Mouse (Mus musculus) neural tube, embryonic 12.5 days (tissue): ENCODE measurements around the gene 1700030K09Rik. TPM values are rescaled to one million over a fixed set of nuclear protein-coding genes. Genes with fewer than 3 reads are reported as not detected.

ENCODE experiments used
- ATAC-seq: fragments of 200-750 bp; cut with Nextera tagmentation; 2 replicates; pipeline ENCODE4 v1.8.0; 2017; ENCODE audit warnings: low read depth, mild to moderate bottlenecking, moderate TSS enrichment, moderate library complexity; ENCODE audit not compliant: low FRiP score
- H3K27ac ChIP-seq: fragments of 300-500 bp; sonication (generic); 2 replicates; pipeline ENCODE4 v1.5.1; 2016
- H3K27me3 ChIP-seq: fragments of 300-500 bp; sonication (generic); replicated peaks from 2 replicates; pipeline ENCODE4 v1.6.1; 2016; ENCODE audit warnings: mild to moderate bottlenecking
- H3K36me3 ChIP-seq: fragments of 300-500 bp; sonication (generic); 2 replicates; pipeline ENCODE4 v1.6.1; 2016; ENCODE audit warnings: mild to moderate bottlenecking
- H3K4me1 ChIP-seq: fragments of 300-500 bp; sonication (generic); 2 replicates; pipeline ENCODE4 v1.6.1; 2016
- H3K4me2 ChIP-seq: fragments of 300-500 bp; sonication (generic); replicated peaks from 2 replicates; pipeline ENCODE4 v1.6.1; 2016; ENCODE audit warnings: mild to moderate bottlenecking
- H3K4me3 ChIP-seq: fragments of 300-500 bp; sonication (generic); 2 replicates; pipeline ENCODE4 v1.5.1; 2016
- H3K9ac ChIP-seq: fragments of 300-500 bp; sonication (generic); 2 replicates; pipeline ENCODE4 v1.6.1; 2016; ENCODE audit warnings: mild to moderate bottlenecking
- H3K9me3 ChIP-seq: fragments of 300-500 bp; sonication (generic); 2 replicates; pipeline ENCODE4 v1.6.1; 2016; ENCODE audit warnings: mild to moderate bottlenecking
- WGBS: fragments of 180-500 bp; shearing (Covaris S2); methylation state at CpG from one replicate; pipeline ENCODE4 v1.1.7; 2016; 5-methylcytosine and 5-hydroxymethylcytosine counted together
- microRNA-seq: library from miRNA; unstranded; fragments of <30 nt; microRNA quantifications from one replicate; pipeline ENCODE4, GENCODE M21; 2017
- polyA plus RNA-seq: library from polyadenylated mRNA; unstranded; fragments of >200 nt; fragmentation: Nextera tagmentation; extraction: Ambion mirVana; gene quantifications from 2 replicates; pipeline ENCODE4 v1.2.1, GENCODE M21; 2016

The 1700030K09Rik gene
- polyA plus RNA-seq, 1 experiment from 2014 or later: 16.7 TPM

GRCm38 (mm10) chr8:72496217-72496616 lies 52.5 kb downstream of the 1700030K09Rik start:
- Histone ChIP-seq H3K9ac (peak overlapping the region; percentile 3; the same call in 1 of the 2 replicates), H3K27ac (no peak overlapping the region), H3K9me3 (no peaks in the 10 kb centered on the region), H3K27me3 (no peaks in the 10 kb centered on the region), H3K4me2 (no peak overlapping the region), H3K4me3 (no peak overlapping the region), H3K4me1 (peaks cover 14% of the 10 kb centered on the region), H3K36me3 (peaks cover 24% of the 10 kb centered on the region)
- ATAC-seq: no peak
- 93% methylated on average over 19 of the region's 19 CpGs for WGBS

DNA sequence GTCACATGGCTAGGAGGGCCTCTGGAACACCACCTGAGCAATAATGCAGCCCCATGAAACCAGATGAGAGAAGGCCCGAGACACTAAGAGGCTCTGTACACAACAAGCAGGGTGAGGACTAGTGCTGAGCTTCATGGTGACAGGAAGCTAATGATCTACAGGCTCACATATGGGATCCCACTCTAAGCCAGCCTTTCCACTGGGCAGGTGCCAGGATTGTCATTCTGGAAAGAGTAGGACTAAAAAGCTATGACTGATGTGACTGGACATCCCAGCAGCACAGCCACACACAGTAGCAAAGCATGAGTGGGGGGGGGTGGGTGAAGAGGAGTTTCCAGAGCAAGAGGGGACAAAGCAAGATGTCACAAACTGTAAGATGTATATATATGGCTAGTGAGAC lies 54.2 kb downstream of the 1700030K09Rik start:
- peaks cover 24% of the 10 kb centered on the region for H3K36me3 ChIP-seq
- H3K4me3 ChIP-seq: no peak overlapping the region
- no peak overlapping the region for H3K4me2 ChIP-seq
- no peaks in the 10 kb centered on the region for H3K27me3 ChIP-seq
- H3K27ac ChIP-seq: no peak overlapping the region
- no peak for ATAC-seq
- WGBS: 83% methylated on average over 1 of the region's 1 CpGs
- H3K4me1 ChIP-seq: peaks cover 6% of the 10 kb centered on the region
- H3K9me3 ChIP-seq: no peaks in the 10 kb centered on the region
- no peak overlapping the region for H3K9ac ChIP-seq

GRCm38 (mm10) chr8:72498527-72498926 lies 54.8 kb downstream of the 1700030K09Rik start:
- no peaks in the 10 kb centered on the region for H3K9me3 ChIP-seq
- WGBS: 89% methylated on average over 4 of the region's 4 CpGs
- ATAC-seq: no peak
- no peaks in the 10 kb centered on the region for H3K27me3 ChIP-seq
- no peak overlapping the region for H3K4me2 ChIP-seq
- no peak overlapping the region for H3K9ac ChIP-seq
- H3K27ac ChIP-seq: no peak overlapping the region
- H3K36me3 ChIP-seq: peaks cover 24% of the 10 kb centered on the region
- peaks cover 3% of the 10 kb centered on the region for H3K4me1 ChIP-seq
- H3K4me3 ChIP-seq: no peak overlapping the region

GRCm38 (mm10) chr8:72499521-72500284 lies 56.0 kb downstream of the 1700030K09Rik start:
- H3K36me3 ChIP-seq: peaks cover 24% of the 10 kb centered on the region

DNA sequence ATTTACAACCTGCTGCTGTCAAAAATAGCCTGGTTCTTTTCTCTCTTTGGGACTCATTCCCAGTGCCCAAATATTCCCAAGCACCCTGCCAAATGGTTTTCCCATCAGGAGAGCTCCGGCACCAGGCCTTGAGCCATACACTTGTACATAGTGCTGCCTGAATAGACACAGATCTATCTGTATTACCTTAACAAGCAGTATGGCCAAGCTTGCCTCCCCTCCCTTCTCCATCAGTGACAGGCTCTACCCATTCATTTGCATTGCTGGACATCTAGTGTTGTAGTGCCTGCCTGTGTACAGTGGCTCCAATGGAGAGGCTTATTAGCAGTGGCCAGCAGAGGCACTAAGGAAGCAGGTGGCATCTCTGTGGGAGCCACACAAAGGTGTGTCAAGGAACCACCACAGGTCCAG lies 56.8 kb downstream of the 1700030K09Rik start:
- H3K4me2 ChIP-seq: no peak overlapping the region
- no peaks in the 10 kb centered on the region for H3K9me3 ChIP-seq
- no peak overlapping the region for H3K27ac ChIP-seq
- no peaks in the 10 kb centered on the region for H3K27me3 ChIP-seq
- no peak overlapping the region for H3K9ac ChIP-seq
- no peaks in the 10 kb centered on the region for H3K4me1 ChIP-seq
- no peak overlapping the region for H3K4me3 ChIP-seq
- no peak for ATAC-seq
- WGBS: 94% methylated on average over 1 of the region's 1 CpGs
- H3K36me3 ChIP-seq: peaks cover 16% of the 10 kb centered on the region

More at GRCm38 (mm10) chr8:72499521-72500284, 56.0 kb downstream of the 1700030K09Rik start:
- ATAC-seq: no peak
- H3K4me1 ChIP-seq: no peaks in the 10 kb centered on the region
- H3K27ac ChIP-seq: no peak overlapping the region
- WGBS: 91% methylated on average over 2 of the region's 2 CpGs
- H3K27me3 ChIP-seq: no peaks in the 10 kb centered on the region
- H3K9me3 ChIP-seq: no peaks in the 10 kb centered on the region
- no peak overlapping the region for H3K4me2 ChIP-seq
- no peak overlapping the region for H3K9ac ChIP-seq
- H3K4me3 ChIP-seq: no peak overlapping the region

- H3K36me3 ChIP-seq: no peaks in the 10 kb centered on the region
- no peak for ATAC-seq
- H3K27ac ChIP-seq: no peak overlapping the region
- no peak overlapping the region for H3K9ac ChIP-seq
- H3K4me2 ChIP-seq: no peak overlapping the region
- no peaks in the 10 kb centered on the region for H3K27me3 ChIP-seq
- no peaks in the 10 kb centered on the region for H3K9me3 ChIP-seq
- no peak overlapping the region for H3K4me3 ChIP-seq
- H3K4me1 ChIP-seq: no peaks in the 10 kb centered on the region
These were observed 60.5 kb downstream of the 1700030K09Rik start for GRCm38 (mm10) chr8:72504137-72504536.

GRCm38 (mm10) chr8:72504637-72505314 lies 61.1 kb downstream of the 1700030K09Rik start:
- H3K4me1 ChIP-seq: no peaks in the 10 kb centered on the region
- H3K36me3 ChIP-seq: no peaks in the 10 kb centered on the region
- H3K9ac ChIP-seq: no peak overlapping the region
- H3K27me3 ChIP-seq: no peaks in the 10 kb centered on the region
- no peak for ATAC-seq
- no peak overlapping the region for H3K4me2 ChIP-seq
- no peak overlapping the region for H3K27ac ChIP-seq
- no peaks in the 10 kb centered on the region for H3K9me3 ChIP-seq
- no peak overlapping the region for H3K4me3 ChIP-seq

DNA sequence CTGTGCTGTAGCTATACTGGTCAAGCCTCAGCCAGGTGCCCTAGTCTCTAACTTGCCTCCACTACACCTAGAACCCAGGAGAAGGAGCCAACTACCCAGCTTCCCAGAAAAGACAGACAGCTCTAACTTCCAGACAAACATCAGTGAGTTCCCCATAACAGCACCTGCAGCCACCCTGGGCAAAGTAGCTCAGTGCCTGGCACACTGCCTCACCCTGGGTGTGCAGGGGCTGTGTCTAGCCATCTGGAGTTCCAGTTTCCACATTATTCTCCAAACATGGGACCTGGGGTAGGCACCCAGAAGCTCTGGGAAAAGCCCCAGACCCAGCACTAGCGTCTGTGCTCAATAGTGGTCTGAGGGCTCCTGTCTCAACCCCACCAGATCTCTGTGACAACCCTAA lies 63.8 kb downstream of the 1700030K09Rik start:
- H3K36me3 ChIP-seq: no peaks in the 10 kb centered on the region
- no peaks in the 10 kb centered on the region for H3K4me1 ChIP-seq
- no peak overlapping the region for H3K4me3 ChIP-seq
- no peaks in the 10 kb centered on the region for H3K9me3 ChIP-seq
- 93% methylated on average over 1 of the region's 1 CpGs for WGBS
- H3K4me2 ChIP-seq: no peak overlapping the region
- H3K9ac ChIP-seq: no peak overlapping the region
- H3K27ac ChIP-seq: no peak overlapping the region
- ATAC-seq: no peak
- no peaks in the 10 kb centered on the region for H3K27me3 ChIP-seq

Small RNA genes lying within 50 kb of the gene (microRNA-seq; reads per million reads assigned to microRNA genes)
- 1.7 reads per million for gene Mir7068

Other genes starting within 250 kb of the 1700030K09Rik start
- not detected in 2 replicates for gene Cib3, start 231.0 kb upstream of the 1700030K09Rik start, polyA plus RNA-seq
- not detected in 2 replicates for gene Gm11034, start 230.2 kb upstream of the 1700030K09Rik start, polyA plus RNA-seq
- 83.4 and 88.8 TPM in 2 replicates for gene Fam32a, start 224.2 kb upstream of the 1700030K09Rik start, polyA plus RNA-seq
- gene Ap1m1, start 203.9 kb upstream of the 1700030K09Rik start, polyA plus RNA-seq: 206 and 207 TPM in 2 replicates
- gene Gm10282, start 138.6 kb upstream of the 1700030K09Rik start, polyA plus RNA-seq: 21.4 and 25.2 TPM in 2 replicates
- gene Klf2, start 124.8 kb upstream of the 1700030K09Rik start, polyA plus RNA-seq: 10.3 and 10.9 TPM in 2 replicates
- gene Eps15l1, start 22.4 kb upstream of the 1700030K09Rik start, polyA plus RNA-seq: 69.6 and 74.0 TPM in 2 replicates
- 0.66 and 1.1 TPM in 2 replicates for gene Calr3, start within 50 bp of the 1700030K09Rik start, polyA plus RNA-seq
- 59.4 and 73.2 TPM in 2 replicates for gene Cherp, start 31.3 kb downstream of the 1700030K09Rik start, polyA plus RNA-seq
- 22.3 and 22.6 TPM in 2 replicates for gene Slc35e1, start 48.7 kb downstream of the 1700030K09Rik start, polyA plus RNA-seq
- gene Med26, start 104.4 kb downstream of the 1700030K09Rik start, polyA plus RNA-seq: 18.8 and 19.6 TPM in 2 replicates
- gene Smim7, start 127.2 kb downstream of the 1700030K09Rik start, polyA plus RNA-seq: 129 and 130 TPM in 2 replicates
- gene Tmem38a, start 128.2 kb downstream of the 1700030K09Rik start, polyA plus RNA-seq: 16.4 and 16.7 TPM in 2 replicates
- gene Nwd1, start 202.8 kb downstream of the 1700030K09Rik start, polyA plus RNA-seq: 0.35 and 0.42 TPM in 2 replicates